7 mouse cellular contexts compared by ENCODE assay signal in the genomic region with DNA sequence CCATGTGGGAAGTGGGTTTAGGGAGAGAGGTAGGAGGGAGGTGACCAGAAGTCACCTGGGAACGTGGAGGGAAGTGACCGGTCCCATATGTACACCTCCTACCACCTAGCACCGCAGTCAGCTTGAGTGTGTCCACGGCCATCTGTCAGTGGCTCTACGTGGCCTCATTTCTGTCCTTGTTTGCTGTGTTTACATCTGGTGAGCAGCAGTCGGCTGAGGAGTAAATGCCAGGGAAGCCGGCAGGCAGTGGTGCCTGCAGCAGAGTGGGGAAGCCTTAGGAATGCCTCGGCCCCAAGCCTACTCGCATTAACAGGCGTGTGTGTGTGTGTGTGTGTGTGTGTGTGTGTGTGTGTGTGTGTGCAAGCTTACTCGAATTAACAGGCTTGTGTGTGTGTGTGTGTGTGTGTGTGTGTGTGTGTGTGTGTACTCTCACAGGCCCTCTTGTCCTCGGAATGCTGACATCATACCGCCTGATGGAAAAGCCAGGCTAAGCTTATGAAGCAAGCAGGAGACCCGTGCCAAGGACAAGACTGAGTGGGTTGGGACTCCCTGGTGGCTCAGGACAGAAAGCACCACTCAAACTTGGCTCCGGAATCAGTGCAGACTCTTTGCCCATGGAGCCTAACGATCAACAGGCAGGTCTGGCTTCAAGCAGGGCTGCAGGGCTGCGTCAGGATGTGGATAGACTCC. TPM values are rescaled to one million over a fixed set of nuclear protein-coding genes. Genes with fewer than 3 reads are reported as not detected.
DNase-seq lines count a peak whose midpoint lies in the region.

No protein-coding gene starts in this region.

- peak; percentile 56 to 86 for DNase-seq in left cerebral cortex, postnatal 14 days (ENCODE audit: low spot score in 2 of 2)
- no peak for DNase-seq in left cerebral cortex, postnatal 10 days (ENCODE audit: extremely low spot score in 1 of 2, low spot score in 2 of 2)
- DNase-seq in cerebellum, adult 9-11 months: peak; percentile 63
- DNase-seq in heart, adult 9 months (ENCODE audit: low spot score in 2 of 2): peak; percentile 46 to 50
- peak; percentile 54 for DNase-seq in lung, postnatal 14 days
- DNase-seq in T-cell, adult 2 months (ENCODE audit: low spot score): no peak
- no peak for DNase-seq in embryo, embryonic 9.5 days (ENCODE audit: extremely low spot score)

- intact Hi-C loops in left cerebral cortex, postnatal 14 days (cut with DNase I): loop anchor here (5.0 kb wide), 1 partner anchor 40 kb away; no protein-coding TSS in a partner anchor
- intact Hi-C loops in left cerebral cortex, postnatal 10 days (cut with DNase I): no loop called here

RNA-seq across cellular contexts. Expression of gene Asphd2, which starts 11.9 kb away (rescaled TPM):
- 100 to 1,000 TPM; 164 to 171 TPM for total RNA-seq in left cerebral cortex, postnatal 14 days (2021)
- 100 to 1,000 TPM; 154 to 161 TPM for total RNA-seq in left cerebral cortex, postnatal 10 days (2021)

RNA-seq across cellular contexts. Expression of gene Gm6583, which starts 27.0 kb away (rescaled TPM):
- not detected for total RNA-seq in left cerebral cortex, postnatal 14 days (2021)
- under 1 TPM in 1 of 2 experiments, not detected in 1; 0.15 TPM for total RNA-seq in left cerebral cortex, postnatal 10 days (2021)

RNA-seq across cellular contexts. Expression of gene Hps4, which starts 39.9 kb away (rescaled TPM):
- total RNA-seq in left cerebral cortex, postnatal 14 days (2021): 10 to 100 TPM; 30.0 to 32.7 TPM
- total RNA-seq in left cerebral cortex, postnatal 10 days (2021): 10 to 100 TPM; 18.8 to 29.2 TPM

RNA-seq across cellular contexts. Expression of gene Srrd, which starts 39.9 kb away (rescaled TPM):
- total RNA-seq in left cerebral cortex, postnatal 14 days (2021): 10 to 100 TPM; 21.6 to 23.0 TPM
- total RNA-seq in left cerebral cortex, postnatal 10 days (2021): 10 to 100 TPM; 27.9 to 30.0 TPM

RNA-seq across cellular contexts. Expression of gene Tfip11, which starts 56.6 kb away (rescaled TPM):
- 10 to 100 TPM; 37.1 to 37.9 TPM for total RNA-seq in left cerebral cortex, postnatal 14 days (2021)
- 10 to 100 TPM; 33.0 to 34.9 TPM for total RNA-seq in left cerebral cortex, postnatal 10 days (2021)

Comparison
In these comparisons a context has a peak if more than half of its experiments do, and no peak if none do; other contexts are left out.
1. DNase-seq: peak in left cerebral cortex, postnatal 14 days (2 of 2), cerebellum, adult 9-11 months (single experiment), heart, adult 9 months (2 of 2) and lung, postnatal 14 days (single experiment); none in left cerebral cortex, postnatal 10 days (0 of 2), T-cell, adult 2 months (single experiment) and embryo, embryonic 9.5 days (single experiment).